Mouse (Mus musculus) small intestine, adult 2 months (tissue): ENCODE data around the gene Tmpo.

ENCODE experiments used
- CTCF ChIP-seq: fragments of 200-500 bp; IDR thresholded peaks from 2 replicates; pipeline ENCODE4 v1.5.1; 2012; ENCODE audit warnings: low read depth, mild to moderate bottlenecking, control low read depth, inconsistent platforms, low read length, moderate library complexity, mixed read lengths; ENCODE audit not compliant: insufficient replicate concordance, insufficient read length; ENCODE audit errors: extremely low read depth
- POLR2A ChIP-seq: fragments of 200-500 bp; IDR thresholded peaks from 2 replicates; pipeline ENCODE4 v1.6.1; 2012; ENCODE audit warnings: low read depth, mild to moderate bottlenecking, control low read depth, inconsistent platforms, low read length, moderate library complexity

DNA sequence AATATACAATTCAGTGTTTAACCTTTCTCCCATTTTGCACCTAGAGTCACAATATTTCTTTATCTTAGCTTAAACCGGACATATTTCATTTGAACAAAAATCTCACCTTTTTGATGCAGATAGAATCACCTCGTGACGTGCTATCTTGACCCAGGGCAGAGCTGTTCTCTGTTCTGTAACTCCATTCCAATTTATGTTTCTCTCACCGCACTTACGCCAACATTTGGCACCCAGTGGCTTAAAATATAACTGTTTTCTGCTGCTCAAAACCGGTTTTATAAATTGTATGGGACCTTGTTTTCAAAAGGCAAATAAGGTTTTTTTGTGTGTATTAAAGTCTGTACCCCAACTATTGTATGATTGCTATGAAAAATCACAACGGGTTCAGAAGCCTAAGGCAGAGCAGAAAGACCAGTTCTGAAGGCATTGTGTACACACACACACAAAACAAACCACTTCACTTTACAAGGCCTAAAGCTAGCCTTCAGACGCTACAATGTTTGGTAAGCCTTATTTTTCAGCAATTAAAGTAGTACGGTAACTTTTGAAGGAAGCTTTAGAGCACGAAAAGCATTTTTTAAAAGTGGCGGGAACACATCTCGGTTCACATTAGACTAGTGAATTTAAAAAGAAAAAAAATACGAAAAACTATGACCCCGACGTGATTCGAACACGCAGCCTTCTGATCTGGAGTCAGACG, at the start of gene Tmpo:
- TF ChIP-seq CTCF, result no peak
- TF ChIP-seq POLR2A, result no peak
